Mouse (Mus musculus): ENCODE measurements around the gene Fosb.

Fosb gene

DNA sequence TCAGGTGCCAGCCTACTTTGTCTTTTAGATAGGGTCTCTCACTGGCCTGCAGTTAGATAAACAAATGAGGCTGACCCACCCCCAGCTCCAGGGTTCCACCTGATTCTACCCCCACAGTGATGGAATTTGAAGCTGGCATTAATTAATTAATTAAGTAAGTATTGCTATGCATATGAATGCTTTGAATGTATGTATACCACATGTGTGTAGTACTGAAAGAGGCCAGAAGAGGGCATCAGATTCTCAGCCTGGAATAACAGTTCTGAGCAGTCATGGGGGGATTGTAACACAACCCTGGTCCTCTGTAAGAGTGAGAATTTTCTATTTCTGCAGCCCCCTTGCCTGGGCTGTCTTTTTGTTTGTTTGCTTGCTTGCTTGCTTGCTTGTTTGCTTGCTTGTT lies 18.6 kb upstream of the Fosb start:
- DNase-seq: no peak

DNA sequence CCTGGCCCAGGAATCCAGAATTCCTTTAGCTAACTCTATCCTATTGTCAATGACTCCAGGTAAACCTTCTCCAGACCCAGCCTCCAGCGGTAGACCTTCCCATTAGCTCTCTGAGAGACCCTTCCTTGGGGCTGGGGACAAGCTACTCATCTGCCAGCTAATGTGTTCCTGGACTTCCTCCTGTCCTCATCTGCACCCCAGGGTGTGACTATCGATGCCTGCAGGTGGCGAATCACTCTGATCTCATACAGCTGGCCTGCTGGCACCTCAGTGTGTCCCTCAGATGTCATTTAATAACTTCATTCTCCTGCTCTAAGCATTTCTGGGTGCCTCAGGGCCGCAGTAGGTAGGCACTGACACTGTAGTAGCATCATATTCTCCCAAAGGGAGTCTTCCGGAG lies 17.9 kb upstream of the Fosb start:
- DNase-seq: no peak

DNA sequence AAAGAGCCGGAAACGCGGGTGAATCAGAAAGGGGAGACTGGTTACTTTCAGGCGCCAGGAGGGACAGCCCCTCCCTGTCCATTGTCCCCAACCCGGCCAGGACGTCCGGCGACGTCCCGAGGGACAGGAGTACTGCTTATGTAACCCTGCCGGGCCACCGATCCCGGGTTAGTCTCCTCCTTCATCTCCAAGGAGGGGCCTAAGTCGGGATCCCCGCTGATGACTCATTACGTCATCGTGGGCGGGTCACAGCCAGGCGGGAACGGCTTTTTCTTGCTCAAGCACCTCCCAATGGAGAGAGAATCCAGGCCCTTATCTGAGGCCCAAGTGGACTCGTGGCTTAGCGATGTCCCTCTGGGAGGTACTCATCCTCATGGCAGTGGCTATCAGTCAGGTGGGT lies 17.3 kb upstream of the Fosb start:
- peak; percentile 88 for DNase-seq

- DNase-seq: peak; percentile 93
Measured at GRCm38 (mm10) chr7:19326359-19326758, 16.5 kb upstream of the Fosb start.

DNA sequence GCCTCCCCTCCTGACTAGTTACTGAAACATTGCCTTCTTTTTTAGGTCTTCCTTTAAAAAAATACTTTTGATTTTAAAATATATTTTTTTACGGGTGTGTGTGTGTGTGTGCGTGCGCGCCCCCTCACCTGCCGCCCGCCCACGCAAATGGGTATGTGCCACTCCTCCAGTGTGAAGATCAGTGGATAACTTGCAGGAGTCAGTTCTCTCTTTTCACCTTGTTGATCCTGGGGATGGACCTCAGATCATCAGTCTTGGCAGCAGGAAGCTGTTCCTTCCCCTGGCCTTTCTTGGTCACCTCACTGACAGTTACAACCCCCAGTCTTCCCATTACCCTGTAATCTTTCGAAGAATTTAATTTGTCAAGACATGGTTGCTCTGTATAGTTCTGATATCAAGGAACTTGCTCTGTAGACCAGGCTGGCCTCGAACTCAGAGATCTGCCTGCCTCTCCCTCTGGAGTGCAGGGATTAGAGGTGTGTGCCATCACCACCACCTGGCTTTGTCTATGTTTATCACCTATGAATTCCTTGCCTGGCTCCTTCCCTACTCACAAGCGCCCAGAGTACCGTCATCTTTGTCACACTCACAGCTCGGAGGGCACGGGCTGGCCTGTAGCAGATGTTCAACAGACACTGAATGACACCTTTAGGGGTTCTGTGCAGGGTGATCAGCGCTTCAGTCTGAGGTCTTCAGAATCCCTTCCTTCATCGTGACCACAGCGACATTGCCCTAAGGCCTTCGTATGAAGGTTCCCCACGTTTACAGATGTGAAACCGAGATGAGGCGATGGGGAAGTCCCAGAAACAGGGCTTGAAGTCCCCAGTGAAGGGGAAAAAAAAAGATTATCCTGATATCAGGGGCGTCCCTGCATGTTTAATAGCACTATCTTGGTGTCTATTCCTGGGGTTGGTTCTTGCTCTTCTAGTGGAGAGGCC lies 15.7 kb upstream of the Fosb start:
- DNase-seq: no peak

DNA sequence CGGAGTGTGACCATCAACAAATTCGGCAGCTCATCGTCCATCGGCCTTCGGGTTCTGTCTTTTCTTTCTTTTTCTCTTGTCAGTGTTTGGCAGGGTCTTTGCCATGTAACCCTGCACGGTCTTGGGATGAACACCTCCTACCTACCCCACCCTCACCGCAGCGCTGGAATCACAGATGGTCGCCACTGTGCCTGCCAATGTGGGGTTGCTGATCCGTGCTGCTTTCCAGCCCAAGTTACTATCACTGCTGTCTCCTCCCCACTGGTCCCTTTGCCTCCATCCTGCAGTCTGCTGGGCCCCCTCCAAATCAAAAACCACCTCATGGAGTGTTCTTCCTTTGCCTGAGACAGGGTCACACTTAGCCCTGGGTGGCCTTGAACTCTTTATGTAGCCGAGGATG lies 14.4 kb upstream of the Fosb start:
- no peak for DNase-seq

GRCm38 (mm10) chr7:19322489-19322888 lies 12.6 kb upstream of the Fosb start:
- no peak for DNase-seq

DNA sequence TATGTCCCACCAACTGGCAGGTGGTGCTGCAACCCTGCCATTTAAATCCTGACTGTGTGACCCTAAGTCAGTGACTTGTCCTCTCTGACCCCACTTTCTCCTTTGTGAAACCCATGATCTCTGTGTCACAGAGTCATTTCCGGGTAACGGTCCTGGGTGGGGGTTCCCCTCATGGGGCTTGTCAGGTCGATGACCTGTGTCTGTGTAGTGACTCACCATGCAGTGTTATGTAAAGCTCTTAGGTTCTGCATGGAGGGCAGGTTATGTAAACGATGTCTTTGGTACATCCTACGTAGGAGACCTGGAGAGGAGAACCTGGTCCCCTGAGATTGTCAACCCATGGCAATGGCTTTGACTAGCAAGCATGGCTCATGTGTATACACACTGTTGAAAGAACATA lies 11.6 kb upstream of the Fosb start:
- DNase-seq: no peak

DNA sequence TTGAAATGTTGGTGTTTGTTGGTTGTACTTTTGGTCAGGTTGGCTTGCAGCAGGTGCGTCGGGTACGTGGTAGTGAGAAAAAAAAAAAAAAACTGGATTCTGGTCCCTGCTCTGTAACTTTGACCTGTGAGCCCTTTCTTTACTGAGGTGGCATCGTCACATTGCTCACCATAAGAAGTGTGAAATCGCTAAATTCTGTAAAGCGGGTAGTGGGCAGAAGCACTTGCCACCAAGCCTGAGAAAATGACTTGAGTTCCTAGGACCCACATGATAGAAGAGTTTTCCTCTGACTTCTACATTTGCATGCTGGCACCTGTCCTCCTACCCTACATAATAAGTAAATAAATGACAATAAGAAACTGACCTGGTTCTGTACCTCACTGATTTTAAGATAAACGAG lies 10.8 kb upstream of the Fosb start:
- no peak for DNase-seq

DNA sequence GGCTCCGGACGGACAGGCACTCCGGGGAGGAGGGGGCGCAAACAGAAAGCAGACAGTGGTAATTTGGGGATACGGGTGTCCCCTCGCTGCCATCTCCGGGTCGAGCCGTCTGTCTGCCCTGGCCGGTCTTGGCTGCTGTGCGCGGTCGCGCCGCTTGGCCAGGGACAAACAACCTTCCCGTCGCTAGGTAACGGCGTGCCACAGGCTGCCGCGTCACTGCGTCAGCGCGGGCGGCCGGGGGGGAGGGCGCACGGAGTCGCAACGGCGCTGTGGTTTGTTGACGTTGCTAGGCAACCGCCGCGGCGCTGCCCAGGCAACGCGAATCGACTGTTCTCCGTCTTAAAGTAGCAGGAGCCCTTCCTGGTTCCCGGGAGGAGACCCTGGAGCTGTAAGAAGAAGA lies 10.1 kb upstream of the Fosb start:
- peak; percentile 95 for DNase-seq

DNA sequence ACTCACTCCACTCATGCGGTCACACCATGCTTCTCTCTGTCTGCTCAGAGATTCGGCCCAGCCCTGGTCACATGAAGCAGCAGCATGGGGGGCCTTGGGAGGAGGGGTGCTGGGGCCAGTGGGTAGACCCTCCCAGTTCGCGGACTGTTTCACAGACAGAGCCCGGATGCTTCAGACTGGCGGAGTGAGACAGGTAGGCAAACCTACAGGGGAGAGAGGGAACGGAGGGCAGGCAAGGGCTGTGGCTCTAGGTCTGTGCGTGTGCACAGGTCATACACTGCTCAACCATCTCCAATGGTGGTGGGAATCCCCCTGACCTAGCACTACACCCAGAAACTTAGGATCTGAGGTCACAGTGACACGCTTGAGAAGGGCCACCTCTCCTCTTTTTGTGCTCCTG lies 9.6 kb upstream of the Fosb start:
- no peak for DNase-seq

GRCm38 (mm10) chr7:19318676-19319075 lies 8.8 kb upstream of the Fosb start:
- DNase-seq: no peak

GRCm38 (mm10) chr7:19318201-19318600 lies 8.3 kb upstream of the Fosb start:
- DNase-seq: no peak

DNA sequence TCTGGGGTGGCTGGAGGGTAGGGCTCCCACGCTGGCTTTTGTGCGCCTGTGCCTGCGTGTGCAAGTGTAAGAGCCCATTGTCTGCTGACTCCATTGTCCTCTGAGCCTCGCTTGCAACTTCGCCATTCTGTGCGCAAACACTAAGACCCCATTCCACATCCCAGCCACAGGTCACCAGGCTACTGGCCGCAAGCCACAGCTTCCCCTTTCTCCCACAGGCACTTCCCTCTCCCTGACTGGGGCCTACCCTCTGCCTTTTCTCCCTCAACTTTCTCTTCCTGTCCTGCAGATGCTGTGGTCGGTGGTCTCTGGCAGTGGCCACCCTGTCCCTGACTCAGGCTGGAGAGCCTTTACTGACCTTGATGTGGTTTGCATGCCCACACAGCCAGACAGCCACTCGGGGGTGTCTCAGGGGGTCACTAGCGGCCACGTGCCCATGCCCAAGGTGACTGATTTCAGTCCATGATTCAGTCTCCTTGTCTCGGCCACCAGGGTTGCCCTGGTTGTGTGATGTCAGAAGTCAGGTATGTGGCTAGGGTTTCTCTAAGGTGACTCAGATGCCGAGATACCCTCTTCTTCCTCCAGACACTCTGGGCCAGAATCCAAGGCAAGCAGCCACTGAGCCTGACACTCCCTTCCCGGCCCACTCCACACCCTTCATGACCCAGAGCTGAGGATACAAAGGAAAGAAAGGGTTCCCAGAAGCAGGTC lies 6.8 kb upstream of the Fosb start:
- no peak for DNase-seq

DNA sequence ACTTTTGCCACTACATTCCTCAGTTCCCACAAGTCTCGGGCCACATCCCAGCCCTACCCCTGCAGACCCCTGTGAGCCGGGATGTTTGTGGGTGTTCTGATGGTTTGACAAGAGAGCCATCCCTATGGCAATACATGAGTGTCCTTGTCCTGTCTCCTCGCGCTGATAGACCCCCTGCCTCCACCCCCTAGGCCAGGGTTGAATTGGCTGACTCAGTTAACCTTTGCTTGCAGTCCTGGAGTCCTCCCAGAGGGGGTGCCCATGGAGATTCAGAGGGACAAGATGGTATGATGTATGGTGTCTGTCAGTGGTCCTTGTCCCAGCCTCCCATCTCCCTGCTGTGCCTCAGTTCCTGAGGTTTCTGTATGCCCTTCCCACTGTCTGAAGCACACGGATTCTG lies 4.2 kb upstream of the Fosb start:
- no peak for DNase-seq

DNA sequence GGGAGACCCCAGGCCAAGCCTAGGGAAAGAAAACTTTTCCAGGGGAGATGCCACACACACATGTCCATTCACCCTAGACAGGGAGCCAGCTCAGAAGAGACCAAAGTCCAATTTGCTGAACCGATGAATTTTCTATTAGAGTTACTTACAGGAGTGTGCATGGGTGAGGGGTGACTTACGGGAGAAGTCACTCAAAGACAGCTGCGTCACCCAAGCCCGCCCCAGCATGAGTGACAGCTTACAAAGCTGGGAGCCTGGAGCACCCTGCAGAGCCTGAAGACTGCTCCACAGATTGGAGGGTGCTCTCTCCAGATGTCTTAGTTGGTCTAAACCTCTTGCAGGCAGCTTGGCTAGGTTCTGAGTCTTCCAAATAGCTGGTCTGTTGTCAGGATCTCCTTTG lies 2.1 kb upstream of the Fosb start:
- DNase-seq: peak; percentile 20

GRCm38 (mm10) chr7:19309278-19309883 lies 470 bp downstream of the Fosb start:
- no peak for DNase-seq

DNA sequence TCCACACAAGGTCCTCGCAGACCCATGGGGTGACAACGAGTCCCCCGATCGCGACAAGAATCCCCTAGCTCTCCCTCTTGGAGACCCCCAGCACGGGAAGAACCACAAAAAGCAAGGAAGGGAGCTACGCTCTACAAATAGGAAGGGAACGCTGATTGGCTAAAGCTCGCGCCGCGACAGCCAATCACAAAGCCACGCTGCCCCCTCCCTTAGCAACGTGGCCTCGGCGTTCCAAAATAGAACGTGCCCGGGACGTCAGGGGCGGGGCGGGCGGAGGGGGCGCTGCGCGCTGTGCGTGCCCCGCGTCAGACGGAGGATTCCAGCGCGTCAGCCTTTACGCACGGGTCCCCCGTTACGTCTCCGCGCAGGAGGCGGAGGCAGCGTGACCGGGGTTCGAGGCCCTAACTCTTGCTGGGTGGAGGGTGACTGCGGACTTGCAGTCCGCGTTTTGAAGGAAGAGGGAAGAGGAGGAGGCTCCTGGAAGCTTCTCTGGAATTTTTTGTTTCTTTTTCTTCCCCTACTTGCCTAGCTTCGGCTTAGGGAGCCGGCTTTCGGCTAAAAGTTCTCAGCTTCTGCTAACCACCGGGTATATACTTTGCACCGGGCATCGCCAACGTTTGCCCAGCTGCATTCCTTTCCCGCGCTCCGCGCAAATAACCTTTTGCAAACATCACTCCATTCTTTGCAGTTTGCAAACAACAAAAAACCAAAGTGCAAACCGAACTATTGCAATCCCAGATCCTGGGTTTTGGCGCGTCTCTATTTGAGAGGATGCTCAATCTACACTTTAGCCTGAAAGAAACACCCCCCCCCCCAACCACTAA lies 1.2 kb downstream of the Fosb start:
- DNase-seq: peak; percentile 94

GRCm38 (mm10) chr7:19307739-19308453 lies 2.0 kb downstream of the Fosb start:
- DNase-seq: peak; percentile 69

DNA sequence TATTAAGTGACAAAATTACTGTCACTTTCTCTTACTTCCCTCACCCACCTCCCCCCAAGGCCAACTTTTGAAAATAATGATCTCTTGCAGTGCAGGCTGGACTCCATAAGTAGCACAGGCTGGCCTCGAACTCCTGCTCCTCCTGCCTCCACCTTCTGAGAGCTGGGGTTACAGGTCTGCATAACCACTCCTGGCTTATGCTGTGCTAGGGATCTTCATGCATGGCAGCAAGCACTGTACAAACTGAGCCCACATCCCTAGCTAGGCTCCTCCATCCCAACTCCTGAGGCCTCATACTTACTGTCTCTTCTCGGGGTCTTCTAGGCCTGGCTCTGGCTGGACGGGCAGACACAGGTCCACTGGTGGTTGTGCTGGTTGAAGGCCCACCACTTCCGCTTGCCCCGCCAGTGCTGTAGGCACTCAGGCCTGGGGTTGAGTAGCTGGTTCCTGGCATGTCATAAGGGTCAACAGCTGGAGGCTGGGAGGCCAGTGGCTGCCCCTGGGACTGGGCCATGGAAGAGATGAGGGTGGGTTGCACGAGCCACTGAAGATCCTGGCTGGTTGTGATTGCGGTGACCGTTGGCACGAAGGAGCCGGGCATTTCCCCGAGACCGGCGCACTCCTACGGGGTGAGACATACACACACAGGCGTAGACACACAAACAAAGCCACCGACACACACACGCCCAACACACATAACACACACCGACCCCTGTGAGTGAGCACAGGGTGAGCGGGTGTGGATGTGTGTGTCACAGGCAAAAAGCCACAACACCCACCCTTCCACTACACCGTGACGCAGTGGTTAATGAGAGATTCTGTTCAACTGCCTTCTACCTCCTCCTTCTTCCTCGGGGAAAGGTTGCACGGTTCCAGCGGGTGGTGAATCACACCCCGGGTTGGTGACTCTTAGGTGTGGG lies 2.8 kb downstream of the Fosb start:
- no peak for DNase-seq
